Mouse (Mus musculus) heart, embryonic 13.5 days (tissue): Measurements from ENCODE around the gene Nav2. TPM values are rescaled to one million over a fixed set of nuclear protein-coding genes. Genes with fewer than 3 reads are reported as not detected.

Experiments used
- ATAC-seq: fragments of 200-750 bp; cut with Nextera tagmentation; 2 replicates; pipeline ENCODE4 v1.8.0; 2017; ENCODE audit warnings: moderate TSS enrichment; ENCODE audit not compliant: insufficient number of reproducible peaks, low FRiP score, low TSS enrichment; ENCODE audit errors: extremely low read depth
- H3K27ac ChIP-seq: fragments of 300-500 bp; sonication (generic); replicated peaks from 2 replicates; pipeline ENCODE4 v1.5.1; 2015; ENCODE audit warnings: moderate library complexity, mild to moderate bottlenecking, inconsistent platforms
- H3K27me3 ChIP-seq: fragments of 300-500 bp; sonication (generic); replicated peaks from 2 replicates; pipeline ENCODE4 v1.6.1; 2015; ENCODE audit warnings: mild to moderate bottlenecking, inconsistent platforms
- H3K36me3 ChIP-seq: fragments of 300-500 bp; sonication (generic); 2 replicates; pipeline ENCODE4 v1.6.1; 2015; ENCODE audit warnings: mild to moderate bottlenecking, inconsistent platforms
- H3K4me1 ChIP-seq: fragments of 300-500 bp; sonication (generic); 2 replicates; pipeline ENCODE4 v1.6.1; 2015; ENCODE audit warnings: inconsistent platforms
- H3K4me2 ChIP-seq: fragments of 300-500 bp; sonication (generic); 2 replicates; pipeline ENCODE4 v1.6.1; 2015; ENCODE audit warnings: inconsistent platforms, mild to moderate bottlenecking, moderate library complexity
- H3K4me3 ChIP-seq: fragments of 300-500 bp; sonication (generic); 2 replicates; pipeline ENCODE4 v1.5.1; 2015; ENCODE audit warnings: moderate library complexity, mild to moderate bottlenecking, inconsistent platforms
- H3K9ac ChIP-seq: fragments of 300-500 bp; sonication (generic); 2 replicates; pipeline ENCODE4 v1.6.1; 2015; ENCODE audit warnings: inconsistent platforms, mild to moderate bottlenecking, moderate library complexity
- H3K9me3 ChIP-seq: fragments of 300-500 bp; sonication (generic); 2 replicates; pipeline ENCODE4 v1.6.1; 2016; ENCODE audit warnings: inconsistent platforms
- WGBS: fragments of 180-500 bp; shearing (Covaris S2); methylation state at CpG from one replicate; pipeline ENCODE4 v1.1.7; 2015; ENCODE audit warnings: mixed read lengths; 5-methylcytosine and 5-hydroxymethylcytosine counted together
- polyA plus RNA-seq: library from polyadenylated mRNA; unstranded; fragments of >200 nt; fragmentation: Nextera tagmentation; extraction: Ambion mirVana; gene quantifications from 2 replicates; pipeline ENCODE4 v1.2.1, GENCODE M21; 2015

Gene Nav2
- polyA plus RNA-seq, 1 experiment from 2014 or later = 25.3 TPM

DNA sequence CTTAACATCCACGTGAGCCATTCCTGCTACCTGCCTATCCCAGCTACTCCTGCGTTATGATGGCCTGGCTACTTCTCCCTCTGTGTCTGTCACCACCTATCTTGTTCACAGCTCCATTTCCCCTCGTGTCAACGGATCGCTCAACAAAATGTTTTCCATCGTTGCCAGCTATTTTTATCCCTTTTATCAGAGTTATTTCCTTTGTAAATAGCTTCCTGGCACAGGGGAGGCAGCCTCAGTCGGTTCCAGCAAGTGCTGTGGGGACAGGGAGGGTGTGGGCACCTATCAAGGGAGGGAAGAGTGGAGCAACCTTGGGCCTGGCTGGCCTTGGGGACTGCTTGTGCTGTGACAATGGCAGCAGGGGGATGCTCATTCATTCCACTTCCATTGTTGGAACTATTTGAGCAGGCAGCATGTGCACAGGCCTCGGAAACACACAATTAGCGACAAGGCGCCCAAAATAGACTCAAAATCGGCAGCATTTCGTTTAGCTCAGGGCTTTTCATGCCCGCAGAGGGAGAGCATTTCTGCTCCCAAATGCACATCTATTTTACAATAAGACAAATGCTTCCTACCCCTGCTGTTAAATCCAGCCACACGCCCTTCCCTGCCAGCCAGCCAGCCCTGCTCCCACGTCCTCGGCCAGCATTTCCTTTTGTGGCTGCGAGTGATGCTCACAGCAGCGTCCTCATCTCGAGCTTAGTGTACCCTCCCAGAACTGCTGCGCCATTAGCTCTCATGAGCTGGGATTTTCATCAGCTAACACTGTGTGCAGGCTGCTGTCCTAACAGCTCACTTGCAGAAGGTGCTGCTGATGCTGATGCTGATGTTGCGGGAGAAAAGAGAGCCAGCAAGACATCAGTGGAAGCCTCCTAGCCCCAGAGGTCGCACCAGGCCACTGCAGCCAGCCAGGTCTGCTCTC, 237.5 kb downstream of the Nav2 start:
- Histone ChIP-seq H3K9ac (peak overlapping the region; percentile 38), H3K9me3 (no peaks in the 10 kb centered on the region), H3K4me1 (peaks cover 23% of the 10 kb centered on the region), H3K27ac (peak overlapping the region; percentile 80), H3K4me3 (no peak overlapping the region), H3K27me3 (peaks cover 25% of the 10 kb centered on the region), H3K36me3 (no peaks in the 10 kb centered on the region), H3K4me2 (no peak overlapping the region)
- ATAC-seq = peak; percentile 70; the same call in 1 of the 2 replicates
- WGBS = 22% methylated on average over 22 of the region's 22 CpGs

DNA sequence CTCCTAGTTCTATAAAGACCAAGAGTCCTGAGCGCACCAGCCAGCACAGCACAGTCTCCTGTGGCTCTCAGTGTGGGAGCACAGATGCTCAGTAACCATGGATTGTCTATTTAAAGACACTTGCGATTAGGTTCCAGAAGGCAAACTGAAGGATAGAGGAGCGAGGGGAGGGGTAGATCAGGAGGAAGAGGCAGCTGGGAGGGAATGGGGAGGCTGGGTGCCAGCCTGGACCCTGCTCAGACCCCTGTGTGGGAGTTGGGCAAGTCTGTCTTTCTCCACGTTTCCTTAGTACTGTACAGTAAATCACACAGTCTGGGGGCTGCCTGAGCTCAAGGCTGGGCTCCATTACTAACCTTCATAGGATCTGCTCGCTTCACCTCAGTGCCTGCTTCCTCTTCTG, 243.8 kb downstream of the Nav2 start:
- Histone ChIP-seq H3K4me2 (peak overlapping the region; percentile 0; the same call in 1 of the 2 replicates), H3K36me3 (no peaks in the 10 kb centered on the region), H3K27ac (peak overlapping the region; percentile 43), H3K27me3 (no peaks in the 10 kb centered on the region), H3K4me3 (no peak overlapping the region), H3K4me1 (peaks cover 17% of the 10 kb centered on the region), H3K9me3 (peaks cover 7% of the 10 kb centered on the region; the same call in 1 of the 2 replicates), H3K9ac (no peak overlapping the region)
- WGBS = 51% methylated on average over 5 of the region's 5 CpGs
- ATAC-seq = no peak

DNA sequence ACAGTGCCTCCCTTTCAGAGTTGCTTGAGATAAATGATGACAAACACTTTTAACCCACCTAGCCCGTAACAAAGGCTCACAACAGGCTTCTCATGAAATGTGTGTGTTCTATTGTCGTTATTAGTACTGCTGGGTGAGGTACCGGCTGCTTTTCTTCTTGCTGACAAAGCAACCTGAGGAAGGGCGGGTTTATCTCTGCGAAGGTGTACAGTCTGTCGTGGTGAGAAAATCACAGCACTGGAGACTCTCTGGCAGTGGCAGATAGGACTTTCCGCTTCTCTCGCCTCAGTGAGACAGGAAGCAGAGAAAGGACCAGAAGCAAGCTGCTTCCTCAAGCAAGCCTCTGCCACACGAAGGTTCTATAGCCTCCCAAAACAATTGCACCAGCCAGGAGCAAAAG, 244.2 kb downstream of the Nav2 start:
- H3K4me2 ChIP-seq = no peak overlapping the region
- peaks cover 7% of the 10 kb centered on the region; the same call in 1 of the 2 replicates for H3K9me3 ChIP-seq
- WGBS = 48% methylated on average over 9 of the region's 9 CpGs
- no peak overlapping the region for H3K4me3 ChIP-seq
- H3K9ac ChIP-seq = no peak overlapping the region
- H3K27ac ChIP-seq = peak overlapping the region; percentile 43
- H3K4me1 ChIP-seq = peaks cover 17% of the 10 kb centered on the region
- no peaks in the 10 kb centered on the region for H3K36me3 ChIP-seq
- ATAC-seq = no peak
- no peaks in the 10 kb centered on the region for H3K27me3 ChIP-seq

DNA sequence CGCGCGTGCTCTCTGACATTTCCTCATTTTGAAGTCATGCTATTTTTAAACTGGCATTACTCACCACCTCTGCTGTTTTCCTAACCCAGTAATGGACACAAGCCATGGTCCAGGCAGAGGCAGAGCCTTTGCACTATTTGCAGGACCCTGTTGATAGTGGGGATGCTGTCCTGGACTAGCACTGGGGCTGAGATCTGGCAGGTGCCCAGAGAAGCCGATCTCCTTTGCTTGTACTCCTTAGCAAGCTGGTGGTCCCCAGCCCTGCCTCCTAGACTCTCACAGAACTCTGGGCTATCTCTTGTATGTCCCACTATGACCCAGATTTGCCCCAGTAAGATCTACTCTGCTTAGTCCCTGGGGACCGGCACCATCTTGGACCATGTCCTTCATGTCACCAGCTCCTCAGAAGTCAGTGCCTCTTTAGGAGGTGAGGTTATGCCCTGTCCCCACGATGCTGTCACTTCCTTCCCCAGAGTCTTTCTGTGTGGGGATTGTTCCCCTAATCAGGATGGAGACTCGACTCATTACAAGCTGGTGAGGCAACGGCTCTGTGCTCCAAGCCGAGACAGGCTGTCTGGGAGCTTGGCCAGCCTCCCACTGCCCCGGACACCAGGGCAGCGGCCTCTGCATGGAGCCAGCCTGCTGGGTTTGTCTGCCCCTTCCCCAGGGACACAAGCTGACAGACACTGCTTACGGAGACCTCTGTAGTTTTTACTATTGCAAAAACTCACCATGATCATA, 250.3 kb downstream of the Nav2 start:
- H3K4me3 ChIP-seq = no peak overlapping the region
- H3K9me3 ChIP-seq = peaks cover 7% of the 10 kb centered on the region; the same call in 1 of the 2 replicates
- H3K27ac ChIP-seq = peak overlapping the region; percentile 90
- ATAC-seq = peak; percentile 51
- WGBS = 23% methylated on average over 12 of the region's 12 CpGs
- peaks cover 55% of the 10 kb centered on the region for H3K4me1 ChIP-seq
- no peaks in the 10 kb centered on the region for H3K36me3 ChIP-seq
- no peaks in the 10 kb centered on the region for H3K27me3 ChIP-seq
- peak overlapping the region; percentile 34 for H3K4me2 ChIP-seq
- H3K9ac ChIP-seq = peak overlapping the region; percentile 8; the same call in 1 of the 2 replicates

DNA sequence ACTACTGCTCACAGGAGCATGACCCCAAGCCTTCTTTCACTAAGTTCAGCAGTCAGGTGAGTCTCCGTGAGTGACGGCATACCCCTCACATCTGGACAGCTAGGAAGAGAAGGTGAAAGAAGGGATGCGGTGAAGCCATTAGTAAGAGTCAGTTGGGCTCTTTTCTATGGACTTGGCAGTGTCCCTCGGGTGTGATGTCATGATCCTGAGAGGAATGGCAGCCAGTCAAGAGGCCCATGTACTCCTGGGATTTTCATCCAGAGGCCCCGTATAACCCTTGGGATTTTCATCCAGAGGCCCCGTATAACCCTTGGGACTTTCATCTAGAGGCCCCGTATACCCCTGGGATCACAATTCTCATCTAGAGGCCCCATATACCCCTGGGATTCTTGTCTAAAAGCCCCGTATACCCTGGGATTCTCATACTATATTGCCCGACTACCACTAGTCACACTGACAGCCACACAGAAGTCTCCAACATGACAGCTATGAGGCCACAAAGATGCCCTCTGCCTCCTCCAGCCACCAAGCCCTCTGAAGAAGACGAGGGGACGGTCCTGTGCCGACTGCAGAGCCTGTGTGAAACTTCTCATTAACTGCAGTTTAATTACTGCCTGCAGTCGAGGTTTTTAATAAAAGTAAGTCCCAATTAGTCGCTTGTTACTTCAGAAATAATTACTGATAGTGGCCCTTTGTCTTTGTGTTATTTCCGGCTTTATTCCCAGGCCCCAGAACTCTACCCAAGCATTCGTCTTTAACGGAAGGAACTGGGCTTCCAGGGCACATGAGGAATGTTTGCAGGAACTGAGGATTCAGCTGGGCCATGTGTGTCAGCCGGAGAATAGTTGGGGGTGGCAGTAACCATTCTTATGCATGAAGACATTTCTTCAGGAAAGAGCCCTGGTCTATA, 251.4 kb downstream of the Nav2 start:
- Histone ChIP-seq H3K4me1 (peaks cover 62% of the 10 kb centered on the region), H3K4me2 (no peak overlapping the region), H3K27ac (peak overlapping the region; percentile 90), H3K27me3 (no peaks in the 10 kb centered on the region), H3K4me3 (no peak overlapping the region), H3K9me3 (peaks cover 7% of the 10 kb centered on the region; the same call in 1 of the 2 replicates), H3K36me3 (no peaks in the 10 kb centered on the region), H3K9ac (no peak overlapping the region)
- WGBS = 70% methylated on average over 18 of the region's 18 CpGs
- no peak for ATAC-seq

DNA sequence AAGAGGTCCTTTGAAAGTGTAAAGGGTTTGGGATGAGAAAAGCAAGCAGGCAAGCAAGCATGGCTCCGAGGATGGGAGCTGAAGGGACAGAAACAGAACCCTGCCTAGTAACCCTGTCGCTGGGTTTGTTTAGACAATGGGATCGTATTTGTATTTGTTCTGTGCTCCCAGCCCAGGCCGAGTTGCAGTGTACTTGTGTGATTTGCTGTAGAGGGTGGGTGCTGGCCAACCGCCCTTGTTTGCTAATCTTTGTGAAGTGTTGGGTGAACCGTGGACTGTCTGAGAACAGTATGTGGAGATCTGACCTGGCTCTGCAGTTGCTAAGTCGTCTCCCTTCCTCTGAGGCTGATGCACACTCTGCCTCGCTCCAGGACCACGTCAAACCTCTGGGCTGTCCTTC, 253.6 kb downstream of the Nav2 start:
- H3K4me1 ChIP-seq = peaks cover 62% of the 10 kb centered on the region
- H3K9ac ChIP-seq = no peak overlapping the region
- 30% methylated on average over 9 of the region's 9 CpGs for WGBS
- no peak overlapping the region for H3K4me2 ChIP-seq
- H3K4me3 ChIP-seq = no peak overlapping the region
- no peaks in the 10 kb centered on the region for H3K9me3 ChIP-seq
- H3K27ac ChIP-seq = peak overlapping the region; percentile 34
- no peaks in the 10 kb centered on the region for H3K27me3 ChIP-seq
- ATAC-seq = no peak
- H3K36me3 ChIP-seq = no peaks in the 10 kb centered on the region

DNA sequence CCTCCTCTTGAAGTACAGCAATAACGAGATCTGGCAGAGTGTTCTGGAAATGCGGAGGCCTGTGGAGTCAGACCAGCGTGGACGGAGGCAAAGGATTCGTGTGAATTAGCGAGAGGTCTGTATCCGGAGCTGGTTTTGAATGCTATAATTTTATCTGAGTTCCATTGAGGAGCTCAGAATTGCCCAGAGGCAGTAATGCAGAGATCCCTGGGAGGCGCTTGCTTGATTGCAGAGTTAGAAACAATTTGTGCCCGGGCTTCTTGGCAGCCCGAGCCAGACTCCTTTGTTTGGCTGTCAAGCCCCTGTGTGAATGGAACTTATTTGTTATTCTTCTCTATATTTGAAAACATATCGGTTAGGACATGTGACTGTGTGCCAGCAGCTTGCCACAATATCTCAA, 255.3 kb downstream of the Nav2 start:
- H3K27ac ChIP-seq = peak overlapping the region; percentile 13; the same call in 1 of the 2 replicates
- H3K4me2 ChIP-seq = no peak overlapping the region
- no peaks in the 10 kb centered on the region for H3K36me3 ChIP-seq
- H3K27me3 ChIP-seq = no peaks in the 10 kb centered on the region
- no peaks in the 10 kb centered on the region for H3K9me3 ChIP-seq
- 61% methylated on average over 11 of the region's 11 CpGs for WGBS
- 0 out of 2 replicates have a peak overlapping the region, but pooled peaks have one; percentile 33 for H3K9ac ChIP-seq
- ATAC-seq = no peak
- no peak overlapping the region for H3K4me3 ChIP-seq
- peaks cover 54% of the 10 kb centered on the region for H3K4me1 ChIP-seq

DNA sequence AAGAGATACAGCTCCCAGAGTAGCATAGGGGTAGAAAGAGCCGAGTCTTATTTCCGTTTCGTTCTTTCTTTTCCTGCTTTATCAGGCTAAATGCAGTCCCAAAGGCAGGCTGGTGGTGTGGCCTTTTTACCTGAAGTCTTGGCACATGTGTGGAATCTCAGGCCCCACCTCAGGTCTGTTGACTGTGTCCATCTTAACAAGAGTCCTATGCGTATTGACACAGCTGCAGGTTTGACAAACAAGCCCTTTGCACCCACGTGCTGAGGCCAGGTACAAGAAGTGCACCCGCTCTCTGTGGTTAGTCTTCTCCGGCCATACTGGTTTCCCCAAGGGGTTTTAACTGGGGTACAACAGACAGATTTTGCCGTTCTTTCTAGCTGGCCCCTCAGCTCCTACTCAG, 256.4 kb downstream of the Nav2 start:
- whole genome bisulfite sequencing = 87% methylated on average over 8 of the region's 8 CpGs
- H3K9me3 ChIP-seq = no peaks in the 10 kb centered on the region

DNA sequence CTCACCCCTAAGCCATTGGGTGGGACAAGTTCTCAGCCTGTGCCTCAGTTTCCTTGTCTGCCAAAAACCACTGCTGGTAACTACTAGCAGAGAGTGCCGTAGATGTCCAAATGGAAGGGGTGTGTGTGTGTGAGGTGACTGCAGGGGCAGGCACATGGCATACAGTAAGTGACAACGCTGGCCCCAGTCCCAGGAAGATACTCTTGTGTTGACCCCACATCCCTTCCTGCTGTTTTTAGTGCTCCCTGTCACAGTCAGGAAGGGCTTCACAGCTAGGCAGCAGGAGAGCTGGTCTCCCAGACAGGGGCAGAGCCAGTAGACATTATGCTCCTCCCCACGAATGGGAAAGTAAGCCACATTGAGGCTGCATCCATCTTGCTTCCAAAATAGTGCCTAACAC, 264.4 kb downstream of the Nav2 start:
- H3K27me3 ChIP-seq = no peaks in the 10 kb centered on the region
- no peak overlapping the region for H3K4me3 ChIP-seq
- no peak overlapping the region for H3K9ac ChIP-seq
- no peak overlapping the region for H3K4me2 ChIP-seq
- peaks cover 40% of the 10 kb centered on the region for H3K4me1 ChIP-seq
- no peaks in the 10 kb centered on the region for H3K9me3 ChIP-seq
- WGBS = 54% methylated on average over 3 of the region's 3 CpGs
- H3K36me3 ChIP-seq = no peaks in the 10 kb centered on the region
- H3K27ac ChIP-seq = 0 out of 2 replicates have a peak overlapping the region, but pooled peaks have one; percentile 5
- no peak for ATAC-seq

More for the DNA sequence above, 256.4 kb downstream of the Nav2 start:
- Histone ChIP-seq H3K9ac (no peak overlapping the region), H3K36me3 (no peaks in the 10 kb centered on the region), H3K4me1 (peaks cover 43% of the 10 kb centered on the region), H3K4me3 (no peak overlapping the region), H3K27ac (no peak overlapping the region), H3K4me2 (no peak overlapping the region), H3K27me3 (no peaks in the 10 kb centered on the region)
- ATAC-seq = no peak

DNA sequence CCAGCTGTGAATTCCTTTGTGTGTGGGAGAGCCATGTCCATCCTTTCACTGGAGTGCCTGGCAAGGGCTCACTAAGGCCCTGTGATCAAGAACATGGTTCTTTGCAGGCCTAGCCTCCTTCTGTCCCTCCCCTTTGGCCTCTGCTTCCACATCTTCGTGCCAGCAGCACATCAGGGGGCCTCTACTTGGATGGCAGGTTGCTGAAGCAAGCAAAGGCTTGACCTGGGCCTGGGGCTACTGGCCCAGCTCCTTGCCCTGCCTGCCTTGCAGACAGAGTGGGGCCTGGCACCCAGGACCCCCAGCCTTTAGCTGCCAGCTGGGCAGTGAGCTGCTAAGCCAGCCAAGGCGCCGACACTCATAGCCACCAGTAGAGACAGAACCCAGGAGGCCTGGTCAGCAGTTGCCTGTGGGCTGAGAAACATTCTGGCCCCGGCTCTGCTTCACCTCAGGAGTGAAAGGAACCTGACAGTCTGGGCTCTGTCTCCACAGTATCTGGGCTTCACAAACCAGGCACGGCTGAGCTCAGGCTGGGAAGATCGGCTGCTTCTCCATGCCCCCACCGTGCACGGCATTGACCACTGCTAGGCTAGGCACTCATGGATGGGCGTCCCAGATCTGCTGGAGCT, 267.4 kb downstream of the Nav2 start:
- H3K27me3 ChIP-seq = no peaks in the 10 kb centered on the region
- peak overlapping the region; percentile 40 for H3K27ac ChIP-seq
- no peak overlapping the region for H3K4me3 ChIP-seq
- H3K9ac ChIP-seq = peak overlapping the region; percentile 41; the same call in 1 of the 2 replicates
- 71% methylated on average over 9 of the region's 9 CpGs for WGBS
- H3K36me3 ChIP-seq = no peaks in the 10 kb centered on the region
- no peaks in the 10 kb centered on the region for H3K9me3 ChIP-seq
- no peak for ATAC-seq
- H3K4me2 ChIP-seq = no peak overlapping the region
- peaks cover 56% of the 10 kb centered on the region for H3K4me1 ChIP-seq
